Mouse (Mus musculus) heart, embryonic 11.5 days (tissue): ENCODE measurements at regions not wholly inside any gene's neighbourhood (a gene's known extent, or its start where the extent isn't known, plus 50 kb on each side); places are given as distances from the start of the nearest gene placed in this dataset.

Experiments used
- ATAC-seq: fragments of 200-750 bp; cut with Nextera tagmentation; replicated peaks from 2 replicates; pipeline ENCODE4 v1.8.0; 2017; ENCODE audit warnings: moderate library complexity; ENCODE audit not compliant: insufficient number of reproducible peaks, low FRiP score, low TSS enrichment
- H3K27ac ChIP-seq: fragments of 300-500 bp; sonication (generic); 2 replicates; pipeline ENCODE4 v1.5.1; 2014; ENCODE audit warnings: mild to moderate bottlenecking, low read depth, low read length
- H3K27me3 ChIP-seq: fragments of 300-500 bp; sonication (generic); 2 replicates; pipeline ENCODE4 v1.6.1; 2014; ENCODE audit warnings: mild to moderate bottlenecking, low read length, mixed read lengths; ENCODE audit not compliant: control insufficient read depth, insufficient read depth
- H3K36me3 ChIP-seq: fragments of 300-500 bp; sonication (generic); 2 replicates; pipeline ENCODE4 v1.6.1; 2014; ENCODE audit warnings: mild to moderate bottlenecking, low read length, moderate library complexity, mixed read lengths; ENCODE audit not compliant: control insufficient read depth, insufficient read depth
- H3K4me1 ChIP-seq: fragments of 300-500 bp; sonication (generic); 2 replicates; pipeline ENCODE4 v1.6.1; 2014; ENCODE audit warnings: low read length; ENCODE audit not compliant: control insufficient read depth, insufficient read depth
- H3K4me2 ChIP-seq: fragments of 300-500 bp; sonication (generic); 2 replicates; pipeline ENCODE4 v1.6.1; 2014; ENCODE audit warnings: mild to moderate bottlenecking, moderate library complexity
- H3K4me3 ChIP-seq: fragments of 300-500 bp; sonication (generic); 2 replicates; pipeline ENCODE4 v1.5.1; 2014; ENCODE audit warnings: low read depth, low read length
- H3K9ac ChIP-seq: fragments of 300-500 bp; sonication (generic); 2 replicates; pipeline ENCODE4 v1.6.1; 2014; ENCODE audit warnings: mild to moderate bottlenecking, low read depth, low read length, moderate library complexity
- H3K9me3 ChIP-seq: fragments of 300-500 bp; sonication (generic); replicated peaks from 2 replicates; pipeline ENCODE4 v1.6.1; 2016; ENCODE audit warnings: low read length; ENCODE audit not compliant: control insufficient read depth
- WGBS: fragments of 180-500 bp; shearing (Covaris S2); extraction: QIAGEN DNeasy Blood & Tissue Kit; methylation state at CpG from one replicate; pipeline ENCODE4 v1.1.7; 2014; ENCODE audit not compliant: insufficient replicate concordance; 5-methylcytosine and 5-hydroxymethylcytosine counted together

GRCm38 (mm10) chr5:126724329-126724728 lies 517.3 kb upstream of the Tmem132c start:
- Histone ChIP-seq H3K36me3 (no peaks in the 10 kb centered on the region), H3K4me1 (no peaks in the 10 kb centered on the region), H3K27me3 (no peaks in the 10 kb centered on the region), H3K9ac (no peak overlapping the region), H3K4me3 (no peak overlapping the region), H3K4me2 (no peak overlapping the region), H3K27ac (no peak overlapping the region), H3K9me3 (no peaks in the 10 kb centered on the region)
- 64% methylated on average over 9 of the region's 9 CpGs for WGBS
- no peak for ATAC-seq

GRCm38 (mm10) chr5:126733470-126733869 lies 508.1 kb upstream of the Tmem132c start:
- no peak for ATAC-seq
- H3K36me3 ChIP-seq, result no peaks in the 10 kb centered on the region

GRCm38 (mm10) chr5:126735733-126736132 lies 505.9 kb upstream of the Tmem132c start:
- H3K4me2 ChIP-seq, result no peak overlapping the region
- H3K4me1 ChIP-seq, result no peaks in the 10 kb centered on the region
- no peak overlapping the region for H3K9ac ChIP-seq
- H3K27ac ChIP-seq, result no peak overlapping the region
- H3K36me3 ChIP-seq, result no peaks in the 10 kb centered on the region
- ATAC-seq, result no peak
- no peak overlapping the region for H3K4me3 ChIP-seq
- H3K9me3 ChIP-seq, result no peaks in the 10 kb centered on the region
- H3K27me3 ChIP-seq, result no peaks in the 10 kb centered on the region

More at GRCm38 (mm10) chr5:126733470-126733869, 508.1 kb upstream of the Tmem132c start:
- Histone ChIP-seq H3K9ac (0 out of 2 replicates have a peak overlapping the region, but pooled peaks have one; percentile 39), H3K9me3 (no peaks in the 10 kb centered on the region), H3K27me3 (no peaks in the 10 kb centered on the region), H3K4me2 (peak overlapping the region; percentile 57), H3K4me3 (peak overlapping the region; percentile 19; the same call in 1 of the 2 replicates), H3K4me1 (no peaks in the 10 kb centered on the region), H3K27ac (no peak overlapping the region)
- 9% methylated on average over 4 of the region's 15 CpGs for WGBS

GRCm38 (mm10) chr5:126737681-126738080 lies 503.9 kb upstream of the Tmem132c start:
- H3K36me3 ChIP-seq, result no peaks in the 10 kb centered on the region
- no peaks in the 10 kb centered on the region for H3K4me1 ChIP-seq
- no peaks in the 10 kb centered on the region for H3K9me3 ChIP-seq
- WGBS, result 67% methylated on average over 4 of the region's 4 CpGs
- H3K4me2 ChIP-seq, result no peak overlapping the region
- ATAC-seq, result no peak
- H3K27ac ChIP-seq, result no peak overlapping the region
- no peaks in the 10 kb centered on the region for H3K27me3 ChIP-seq
- no peak overlapping the region for H3K9ac ChIP-seq
- H3K4me3 ChIP-seq, result no peak overlapping the region

DNA sequence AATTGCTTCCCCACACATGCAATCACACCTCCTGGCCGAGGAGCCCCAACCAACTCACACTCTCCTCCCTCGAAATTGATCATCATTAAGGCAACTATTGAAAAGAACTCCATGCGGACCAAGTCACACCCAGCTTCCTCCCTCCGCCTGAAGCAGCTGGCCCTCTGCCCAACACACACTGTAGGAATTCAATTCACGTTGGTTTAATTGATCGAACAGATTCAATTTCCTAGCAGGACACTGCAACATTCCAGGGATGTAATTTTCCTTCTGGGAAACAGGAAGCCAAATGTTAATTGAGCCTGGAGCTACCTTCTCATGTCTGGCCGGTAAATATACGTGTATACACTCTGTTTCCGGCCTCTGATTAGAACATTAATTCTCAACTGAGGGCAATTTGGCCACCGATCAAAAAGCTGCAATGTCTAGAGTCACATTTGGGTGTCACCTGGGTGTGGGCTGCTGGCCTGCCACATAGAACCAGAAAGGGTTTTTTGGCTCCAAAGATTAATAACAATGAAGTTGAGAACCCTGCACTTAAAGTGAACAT lies 500.7 kb upstream of the Tmem132c start:
- Histone ChIP-seq H3K4me2 (no peak overlapping the region), H3K27ac (no peak overlapping the region), H3K27me3 (no peaks in the 10 kb centered on the region), H3K9me3 (no peaks in the 10 kb centered on the region), H3K9ac (no peak overlapping the region), H3K36me3 (no peaks in the 10 kb centered on the region), H3K4me3 (no peak overlapping the region), H3K4me1 (no peaks in the 10 kb centered on the region)
- ATAC-seq, result no peak
- WGBS, result 71% methylated on average over 10 of the region's 10 CpGs

DNA sequence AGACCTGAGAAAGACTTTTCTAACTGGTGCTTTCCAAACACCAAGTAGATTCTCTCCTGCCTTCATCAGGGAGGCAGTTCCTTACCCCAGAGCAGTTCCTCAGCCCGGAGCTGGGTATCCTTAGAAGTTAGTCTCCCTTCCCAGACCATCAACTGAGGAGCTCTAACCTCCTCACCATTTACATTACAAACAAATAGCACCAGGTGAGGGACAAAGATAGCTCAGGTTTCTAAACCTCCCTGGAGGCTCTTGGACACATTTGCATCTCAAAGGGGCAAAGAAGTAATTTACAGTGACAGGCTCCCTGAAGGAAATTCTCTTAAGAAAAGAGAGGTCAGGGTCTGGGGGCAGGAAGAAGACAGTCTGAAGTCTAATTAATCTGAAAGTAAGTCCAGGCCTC lies 486.5 kb upstream of the Tmem132c start:
- Histone ChIP-seq H3K4me1 (no peaks in the 10 kb centered on the region), H3K36me3 (no peaks in the 10 kb centered on the region), H3K27me3 (no peaks in the 10 kb centered on the region), H3K9ac (no peak overlapping the region), H3K9me3 (no peaks in the 10 kb centered on the region), H3K4me3 (no peak overlapping the region), H3K27ac (no peak overlapping the region), H3K4me2 (no peak overlapping the region)
- WGBS, result 18% methylated on average over 1 of the region's 1 CpGs
- no peak for ATAC-seq

DNA sequence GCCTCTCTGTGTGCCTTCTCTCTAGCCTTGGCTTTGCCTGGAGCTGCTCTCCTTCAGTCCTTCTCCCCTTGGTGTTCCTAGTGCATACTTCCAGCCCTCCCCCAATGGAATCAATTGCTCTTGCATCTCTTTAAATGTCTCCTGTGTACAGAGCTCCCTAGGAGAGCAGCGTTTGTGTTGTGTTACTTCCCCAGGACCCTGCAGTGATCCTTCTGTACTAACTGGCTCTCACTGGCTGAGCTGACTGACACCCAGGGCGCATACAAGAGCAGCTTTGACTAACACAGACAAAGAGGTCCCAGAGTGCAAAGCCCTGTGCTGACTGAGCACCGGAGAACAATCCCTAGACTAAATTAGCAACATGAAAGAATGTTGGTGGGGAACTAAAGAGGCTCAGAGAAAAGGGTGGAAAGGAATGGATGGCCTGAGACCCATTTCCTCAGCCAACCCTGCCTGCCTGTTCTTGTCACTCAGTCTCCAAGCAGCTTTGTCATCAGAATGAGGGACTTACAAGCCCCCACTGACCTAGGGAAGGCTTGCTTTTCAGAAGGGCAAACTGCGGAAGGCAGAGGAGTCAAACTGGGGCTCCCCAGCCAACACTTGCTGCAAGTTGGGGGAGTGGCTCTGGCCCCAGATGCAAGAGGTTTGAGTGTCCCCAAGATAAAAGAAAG lies 476.4 kb upstream of the Tmem132c start:
- Histone ChIP-seq H3K9me3 (no peaks in the 10 kb centered on the region), H3K4me1 (no peaks in the 10 kb centered on the region), H3K4me2 (no peak overlapping the region), H3K27ac (no peak overlapping the region), H3K4me3 (no peak overlapping the region), H3K27me3 (peaks cover 9% of the 10 kb centered on the region; the same call in 1 of the 2 replicates), H3K36me3 (no peaks in the 10 kb centered on the region), H3K9ac (no peak overlapping the region)
- WGBS, result 14% methylated on average over 4 of the region's 4 CpGs
- peak; percentile 18; the same call in 1 of the 2 replicates for ATAC-seq

DNA sequence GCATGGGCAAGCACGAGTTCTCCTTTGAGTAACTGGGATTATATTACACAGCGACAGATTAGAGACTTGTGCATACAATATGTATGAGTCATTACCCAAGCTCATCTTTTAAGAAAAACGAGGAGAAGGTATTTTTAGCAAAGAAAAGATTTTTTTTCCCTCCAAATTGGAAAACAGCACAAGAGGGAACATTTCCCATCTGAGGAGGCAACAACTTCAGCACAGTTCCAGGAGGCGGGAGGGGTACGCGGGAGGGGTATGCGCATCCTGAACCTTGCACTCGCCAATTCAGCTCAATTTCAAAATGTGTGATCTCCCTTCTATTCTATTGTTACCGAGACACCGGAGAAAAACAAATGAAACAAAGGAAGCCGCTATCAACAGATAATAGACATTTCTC lies 472.6 kb upstream of the Tmem132c start:
- Histone ChIP-seq H3K4me1 (no peaks in the 10 kb centered on the region), H3K9ac (no peak overlapping the region), H3K9me3 (no peaks in the 10 kb centered on the region), H3K27ac (no peak overlapping the region), H3K36me3 (no peaks in the 10 kb centered on the region), H3K27me3 (peaks cover 9% of the 10 kb centered on the region; the same call in 1 of the 2 replicates), H3K4me3 (no peak overlapping the region), H3K4me2 (no peak overlapping the region)
- ATAC-seq, result no peak
- 32% methylated on average over 11 of the region's 11 CpGs for WGBS
